Mouse (Mus musculus) midbrain, embryonic 10.5 days (tissue): Measurements from ENCODE around the gene Slc22a20. TPM values are rescaled to one million over a fixed set of nuclear protein-coding genes. Genes with fewer than 3 reads are reported as not detected.

Experiments
- DNase-seq: peaks from one replicate; pipeline ENCODE4 v3.0.0-alpha.2; 2017; ENCODE audit warnings: low spot score
- H3K27ac ChIP-seq: fragments of 300-500 bp; sonication (generic); replicated peaks from 2 replicates; pipeline ENCODE4 v1.5.1; 2016; ENCODE audit warnings: mild to moderate bottlenecking
- H3K27me3 ChIP-seq: fragments of 300-500 bp; sonication (generic); 2 replicates; pipeline ENCODE4 v1.6.1; 2016; ENCODE audit warnings: low read depth, mild to moderate bottlenecking; ENCODE audit not compliant: poor library complexity, severe bottlenecking
- H3K36me3 ChIP-seq: fragments of 300-500 bp; sonication (generic); 2 replicates; pipeline ENCODE4 v1.6.1; 2016; ENCODE audit warnings: mild to moderate bottlenecking, moderate library complexity
- H3K4me1 ChIP-seq: fragments of 300-500 bp; sonication (generic); 2 replicates; pipeline ENCODE4 v1.6.1; 2016
- H3K4me3 ChIP-seq: fragments of 300-500 bp; sonication (generic); 2 replicates; pipeline ENCODE4 v1.5.1; 2016; ENCODE audit warnings: mild to moderate bottlenecking, moderate library complexity
- H3K9me3 ChIP-seq: fragments of 300-500 bp; sonication (generic); replicated peaks from 2 replicates; pipeline ENCODE4 v1.6.1; 2016; ENCODE audit warnings: mild to moderate bottlenecking
- WGBS: fragments of 180-500 bp; shearing (Covaris S2); methylation state at CpG from one replicate; pipeline ENCODE4 v1.1.7; 2016; 5-methylcytosine and 5-hydroxymethylcytosine counted together
- polyA plus RNA-seq: library from polyadenylated mRNA; unstranded; fragments of >200 nt; fragmentation: Nextera tagmentation; extraction: Ambion mirVana; gene quantifications from 2 replicates; pipeline ENCODE4 v1.2.1, GENCODE M21; 2016

Slc22a20 gene
- polyA plus RNA-seq, 1 experiment from 2014 or later = not detected

DNA sequence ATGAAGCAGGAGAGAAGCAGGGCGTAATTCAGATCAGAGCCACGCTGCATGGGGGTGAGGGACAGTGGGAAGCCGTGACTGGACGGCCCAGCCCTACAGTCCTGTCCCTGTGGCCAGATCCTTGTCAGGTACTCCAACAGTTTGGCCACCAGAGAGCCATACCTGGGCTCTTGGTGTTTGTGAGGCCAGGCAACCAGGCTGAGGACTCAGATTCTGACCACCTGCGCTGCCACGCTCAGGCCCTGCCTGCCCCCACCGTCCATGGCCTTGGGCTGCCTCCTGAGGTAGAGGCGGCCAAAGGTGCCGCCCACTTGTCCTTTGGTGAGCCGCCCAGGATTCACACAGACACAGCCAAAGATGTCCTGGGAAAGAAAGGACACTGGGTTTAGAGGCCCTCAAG lies 45.3 kb downstream of the Slc22a20 start:
- Histone ChIP-seq H3K27ac (no peak overlapping the region), H3K9me3 (no peaks in the 10 kb centered on the region), H3K27me3 (no peaks in the 10 kb centered on the region), H3K36me3 (peaks cover 69% of the 10 kb centered on the region), H3K4me3 (no peak overlapping the region), H3K4me1 (peaks cover 22% of the 10 kb centered on the region)
- 96% methylated on average over 10 of the region's 10 CpGs for WGBS
- no peak for DNase-seq

DNA sequence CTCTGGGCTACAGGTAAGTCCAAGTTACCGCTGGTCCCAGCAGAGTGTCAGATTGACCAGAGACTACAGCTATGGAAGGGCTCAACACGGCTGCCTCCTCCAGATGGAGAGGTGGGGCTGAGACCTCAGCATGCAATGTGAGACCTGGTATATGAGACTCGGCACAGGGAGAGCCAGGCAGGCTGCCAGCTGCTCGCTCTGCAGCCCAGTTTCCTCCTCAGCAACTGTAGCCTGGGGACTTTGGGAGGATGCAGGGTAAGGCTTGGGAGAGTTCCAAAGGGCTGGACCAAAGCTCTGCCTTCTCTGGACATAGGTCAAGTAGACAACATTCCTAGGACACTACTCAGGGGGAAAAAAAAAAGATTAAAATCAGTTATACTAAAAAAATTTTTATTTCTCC lies 45.8 kb downstream of the Slc22a20 start:
- no peak for DNase-seq
- Histone ChIP-seq H3K27me3 (no peaks in the 10 kb centered on the region), H3K4me3 (no peak overlapping the region), H3K36me3 (peaks cover 64% of the 10 kb centered on the region), H3K4me1 (peaks cover 27% of the 10 kb centered on the region), H3K9me3 (no peaks in the 10 kb centered on the region), H3K27ac (no peak overlapping the region)
- 85% methylated on average over 4 of the region's 4 CpGs for WGBS

DNA sequence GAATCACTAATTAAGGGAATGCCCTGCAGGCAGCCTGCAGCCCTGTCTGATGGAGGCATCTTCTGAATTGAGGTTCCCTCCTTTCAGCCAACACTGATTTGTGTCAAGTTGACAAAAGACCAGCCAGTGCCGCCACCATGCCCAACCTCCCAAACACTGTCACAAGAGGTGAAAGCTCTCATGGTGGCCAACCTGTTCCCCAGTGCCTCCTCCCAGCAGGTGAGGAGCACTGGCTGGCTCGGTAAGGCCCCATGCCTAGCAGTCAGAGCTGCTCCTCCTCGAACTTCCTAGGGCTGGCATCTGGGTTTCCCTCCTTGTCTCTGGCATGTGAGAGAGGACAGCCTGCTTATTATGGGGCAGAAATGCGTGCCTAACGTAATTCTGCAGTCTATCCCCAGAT lies 46.2 kb downstream of the Slc22a20 start:
- H3K4me1 ChIP-seq = peaks cover 30% of the 10 kb centered on the region
- H3K27ac ChIP-seq = no peak overlapping the region
- peaks cover 59% of the 10 kb centered on the region for H3K36me3 ChIP-seq
- H3K27me3 ChIP-seq = no peaks in the 10 kb centered on the region
- no peaks in the 10 kb centered on the region for H3K9me3 ChIP-seq
- 94% methylated on average over 5 of the region's 5 CpGs for WGBS
- no peak overlapping the region for H3K4me3 ChIP-seq
- DNase-seq = no peak

DNA sequence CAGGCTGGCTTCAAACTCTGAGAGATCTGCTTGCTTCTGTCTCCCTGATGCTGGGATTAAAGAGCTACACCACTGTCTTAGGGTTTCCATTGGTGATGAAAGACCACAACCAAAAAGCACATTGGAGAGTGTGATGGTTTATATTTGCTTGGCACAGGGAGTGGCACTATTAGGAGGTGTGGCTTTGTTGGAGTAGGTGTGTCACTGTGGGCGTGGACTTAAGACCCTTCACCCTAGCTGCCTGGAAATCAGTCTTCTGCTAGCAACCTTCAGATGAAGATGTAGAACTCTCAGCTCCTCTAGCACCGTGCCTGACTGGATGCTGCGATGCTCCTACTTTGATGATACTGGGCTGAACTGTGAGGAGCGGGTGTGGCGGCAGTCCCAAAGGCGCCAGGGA lies 47.4 kb downstream of the Slc22a20 start:
- Histone ChIP-seq H3K27me3 (no peaks in the 10 kb centered on the region), H3K36me3 (peaks cover 47% of the 10 kb centered on the region), H3K9me3 (no peaks in the 10 kb centered on the region), H3K27ac (no peak overlapping the region), H3K4me1 (peaks cover 30% of the 10 kb centered on the region), H3K4me3 (no peak overlapping the region)
- WGBS = 87% methylated on average over 6 of the region's 6 CpGs
- no peak for DNase-seq

GRCm38 (mm10) chr19:5937836-5938406 lies 48.0 kb downstream of the Slc22a20 start:
- H3K27ac ChIP-seq = peak overlapping the region; percentile 57
- peaks cover 41% of the 10 kb centered on the region for H3K36me3 ChIP-seq
- no peaks in the 10 kb centered on the region for H3K27me3 ChIP-seq
- peak overlapping the region; percentile 36 for H3K4me3 ChIP-seq
- H3K4me1 ChIP-seq = peaks cover 30% of the 10 kb centered on the region
- peak; percentile 43 for DNase-seq
- no peaks in the 10 kb centered on the region for H3K9me3 ChIP-seq
- WGBS = 29% methylated on average over 14 of the region's 14 CpGs

GRCm38 (mm10) chr19:5937095-5937835 lies 48.7 kb downstream of the Slc22a20 start:
- Histone ChIP-seq H3K27ac (peak overlapping the region; percentile 57), H3K4me3 (0 out of 2 replicates have a peak overlapping the region, but pooled peaks have one; percentile 36), H3K36me3 (peaks cover 35% of the 10 kb centered on the region), H3K4me1 (peaks cover 30% of the 10 kb centered on the region), H3K27me3 (no peaks in the 10 kb centered on the region), H3K9me3 (no peaks in the 10 kb centered on the region)
- 74% methylated on average over 21 of the region's 21 CpGs for WGBS
- DNase-seq = no peak

- H3K27ac ChIP-seq = no peak overlapping the region
These were observed 50.3 kb downstream of the Slc22a20 start for GRCm38 (mm10) chr19:5935691-5936090.

GRCm38 (mm10) chr19:5935266-5935665 lies 50.7 kb downstream of the Slc22a20 start:
- H3K36me3 ChIP-seq = peaks cover 17% of the 10 kb centered on the region
- H3K27ac ChIP-seq = 0 out of 2 replicates have a peak overlapping the region, but pooled peaks have one; percentile 24
- WGBS = 68% methylated on average over 3 of the region's 3 CpGs
- DNase-seq = no peak
- H3K9me3 ChIP-seq = no peaks in the 10 kb centered on the region
- H3K4me3 ChIP-seq = peak overlapping the region; percentile 8; the same call in 1 of the 2 replicates
- H3K27me3 ChIP-seq = no peaks in the 10 kb centered on the region
- H3K4me1 ChIP-seq = peaks cover 30% of the 10 kb centered on the region

More at GRCm38 (mm10) chr19:5935691-5936090, 50.3 kb downstream of the Slc22a20 start:
- Histone ChIP-seq H3K4me3 (no peak overlapping the region), H3K36me3 (peaks cover 21% of the 10 kb centered on the region), H3K27me3 (no peaks in the 10 kb centered on the region), H3K9me3 (no peaks in the 10 kb centered on the region), H3K4me1 (peaks cover 30% of the 10 kb centered on the region)
- 79% methylated on average over 5 of the region's 5 CpGs for WGBS
- DNase-seq = no peak

DNA sequence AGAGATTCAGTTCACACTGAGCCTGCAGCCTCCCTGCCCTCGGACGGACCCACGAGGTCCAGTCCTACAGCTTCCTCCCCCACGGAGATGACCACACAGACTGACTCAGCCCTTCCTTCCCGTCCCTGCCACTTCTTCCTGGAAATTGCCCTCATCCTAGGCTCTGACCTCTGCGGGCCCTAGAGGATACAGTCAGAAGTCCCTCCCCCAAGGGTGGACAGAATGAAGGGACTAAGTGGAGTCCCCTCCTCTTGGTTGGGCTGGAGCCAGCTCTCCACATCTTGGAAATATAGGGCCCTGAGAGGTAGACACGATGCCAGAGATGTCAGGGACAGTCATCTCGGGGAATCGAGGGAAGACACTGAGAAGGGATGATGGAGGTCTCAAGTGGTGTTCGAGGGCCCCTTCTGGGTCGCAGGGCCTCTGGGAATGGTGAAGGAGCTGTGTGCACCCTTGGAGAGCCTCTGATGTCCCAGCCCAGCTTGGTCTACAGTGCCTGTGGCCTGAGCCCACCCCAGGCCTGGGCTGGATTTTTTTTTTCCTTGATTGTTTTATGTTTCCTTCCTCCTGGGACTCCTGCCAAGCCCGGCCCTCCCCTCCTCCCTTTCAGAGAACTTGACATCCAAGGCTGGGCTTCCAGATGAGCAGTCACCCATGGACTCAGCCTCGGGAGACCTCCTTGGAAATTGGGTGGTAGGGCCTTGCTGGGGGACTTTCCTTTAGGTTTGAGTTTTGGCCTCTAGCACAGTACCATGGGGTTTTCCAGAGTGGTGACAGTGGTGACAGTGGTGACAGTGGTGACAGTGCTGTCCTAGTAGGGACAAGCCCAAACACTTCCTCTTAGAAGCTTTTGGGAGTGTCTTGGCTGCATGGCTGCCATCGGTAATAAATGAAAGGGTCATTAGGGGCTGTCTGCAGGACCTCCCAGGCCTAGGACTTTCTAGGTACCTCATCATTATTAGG lies 56.0 kb downstream of the Slc22a20 start:
- DNase-seq = no peak
- no peaks in the 10 kb centered on the region for H3K36me3 ChIP-seq
- peaks cover 17% of the 10 kb centered on the region for H3K27me3 ChIP-seq
- H3K9me3 ChIP-seq = no peaks in the 10 kb centered on the region
- no peak overlapping the region for H3K27ac ChIP-seq
- 81% methylated on average over 14 of the region's 14 CpGs for WGBS
- H3K4me3 ChIP-seq = no peak overlapping the region
- H3K4me1 ChIP-seq = peaks cover 8% of the 10 kb centered on the region

DNA sequence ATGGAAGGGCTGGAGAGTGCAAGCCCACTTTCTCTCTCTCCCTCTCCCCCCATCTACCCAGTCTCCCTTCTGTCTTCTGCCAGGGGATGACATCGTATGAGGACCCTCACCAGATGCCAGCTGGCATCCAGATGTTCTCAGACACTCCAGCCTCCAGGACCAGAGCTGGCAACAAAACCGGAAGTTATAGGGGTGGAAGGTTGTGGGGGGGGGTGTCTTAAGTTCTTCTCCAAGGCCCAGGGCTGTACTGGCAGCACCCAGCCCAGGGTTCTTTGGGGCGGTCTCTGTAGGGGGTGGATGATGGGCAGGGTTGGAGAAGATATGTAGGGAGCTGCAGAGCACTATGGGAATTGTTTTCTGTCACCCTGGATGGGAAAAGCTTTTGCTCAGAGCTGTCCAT lies 57.4 kb downstream of the Slc22a20 start:
- 68% methylated on average over 3 of the region's 3 CpGs for WGBS
- no peaks in the 10 kb centered on the region for H3K36me3 ChIP-seq
- no peak for DNase-seq
- no peaks in the 10 kb centered on the region for H3K9me3 ChIP-seq
- peaks cover 21% of the 10 kb centered on the region for H3K4me1 ChIP-seq
- peaks cover 19% of the 10 kb centered on the region for H3K27me3 ChIP-seq
- H3K4me3 ChIP-seq = no peak overlapping the region
- no peak overlapping the region for H3K27ac ChIP-seq

DNA sequence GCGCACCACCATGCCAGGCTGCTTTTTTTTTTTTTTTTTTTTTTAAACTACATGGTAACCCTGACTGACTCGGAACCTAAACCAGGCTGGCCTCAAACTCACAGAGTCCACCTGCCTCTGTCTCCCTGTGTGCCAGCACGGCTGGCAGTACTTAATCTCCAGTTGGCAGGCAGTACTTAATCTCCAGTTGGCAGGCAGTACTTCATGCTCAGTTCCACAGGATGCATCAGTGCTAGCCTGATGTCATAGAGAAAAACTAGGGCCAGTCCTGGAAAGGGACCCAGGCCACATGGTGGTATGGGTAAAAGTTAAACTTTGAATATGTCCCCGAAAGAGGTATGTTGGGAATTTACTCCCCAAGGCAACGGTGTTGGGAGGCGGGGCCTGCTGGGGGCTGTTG lies 57.8 kb downstream of the Slc22a20 start:
- no peaks in the 10 kb centered on the region for H3K36me3 ChIP-seq
- 86% methylated on average over 6 of the region's 6 CpGs for WGBS
- no peak overlapping the region for H3K4me3 ChIP-seq
- H3K9me3 ChIP-seq = no peaks in the 10 kb centered on the region
- no peak overlapping the region for H3K27ac ChIP-seq
- peaks cover 21% of the 10 kb centered on the region for H3K27me3 ChIP-seq
- peaks cover 23% of the 10 kb centered on the region for H3K4me1 ChIP-seq
- no peak for DNase-seq

- Histone ChIP-seq H3K36me3 (no peaks in the 10 kb centered on the region), H3K4me1 (peaks cover 23% of the 10 kb centered on the region), H3K9me3 (no peaks in the 10 kb centered on the region), H3K4me3 (no peak overlapping the region), H3K27me3 (peaks cover 27% of the 10 kb centered on the region), H3K27ac (no peak overlapping the region)
- WGBS = 75% methylated on average over 8 of the region's 8 CpGs
- DNase-seq = no peak
These were observed 58.4 kb downstream of the Slc22a20 start for GRCm38 (mm10) chr19:5927532-5927931.
